Mouse (Mus musculus): Measurements from ENCODE around the gene Kank1. TPM values are rescaled to one million over a fixed set of nuclear protein-coding genes. Genes with fewer than 3 reads are reported as not detected.

Kank1 gene
- polyA plus RNA-seq, 1 experiment from 2014 or later = 81.5 TPM

GRCm38 (mm10) chr19:25427886-25428285 lies 191.1 kb downstream of the Kank1 start:
- H3K36me3 ChIP-seq = peaks cover 91% of the 10 kb centered on the region

GRCm38 (mm10) chr19:25428338-25428962 lies 191.7 kb downstream of the Kank1 start:
- H3K4me1 ChIP-seq (replicated peaks) = peaks cover 25% of the 10 kb centered on the region
- H3K9me3 ChIP-seq (replicated peaks) = no peaks in the 10 kb centered on the region
- H3K27ac ChIP-seq (ENCODE audit: poor library complexity, severe bottlenecking) = no peak overlapping the region
- no peak overlapping the region for H3K9ac ChIP-seq
- 86% methylated on average over 13 of the region's 13 CpGs for WGBS
- H3K4me3 ChIP-seq = no peak overlapping the region
- H3K4me2 ChIP-seq = no peak overlapping the region
- H3K27me3 ChIP-seq (replicated peaks) = no peaks in the 10 kb centered on the region
- ATAC-seq (ENCODE audit: insufficient number of reproducible peaks, low FRiP score) = no peak
- peaks cover 91% of the 10 kb centered on the region for H3K36me3 ChIP-seq

More at GRCm38 (mm10) chr19:25427886-25428285, 191.1 kb downstream of the Kank1 start:
- Histone ChIP-seq H3K9ac (no peak overlapping the region), H3K4me2 (no peak overlapping the region), H3K27ac (ENCODE audit: poor library complexity, severe bottlenecking) (no peak overlapping the region), H3K27me3 (replicated peaks) (no peaks in the 10 kb centered on the region), H3K9me3 (replicated peaks) (no peaks in the 10 kb centered on the region), H3K4me1 (replicated peaks) (peaks cover 25% of the 10 kb centered on the region), H3K4me3 (no peak overlapping the region)
- ATAC-seq (ENCODE audit: insufficient number of reproducible peaks, low FRiP score) = no peak
- WGBS = 87% methylated on average over 17 of the region's 17 CpGs

DNA sequence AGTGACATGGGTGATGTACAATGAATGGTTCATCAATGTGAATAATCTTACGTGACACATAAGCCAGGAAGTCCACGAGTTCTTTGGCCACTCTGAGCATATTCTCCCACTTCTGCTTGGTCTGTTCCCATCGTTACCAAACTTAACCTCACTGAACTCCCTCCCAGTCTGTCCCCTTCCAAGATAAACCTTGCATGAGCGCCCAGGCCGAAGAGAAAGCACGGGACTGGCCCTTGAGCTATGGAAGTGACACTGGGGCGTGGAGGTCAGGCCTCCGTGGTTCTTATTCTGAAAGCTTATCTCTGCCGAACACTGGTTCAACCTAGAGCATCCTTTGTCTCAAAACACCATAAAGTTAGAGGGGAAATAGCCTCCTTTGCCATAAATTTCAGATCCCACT lies 194.7 kb downstream of the Kank1 start:
- Histone ChIP-seq H3K4me1 (replicated peaks) (peaks cover 32% of the 10 kb centered on the region), H3K4me3 (no peak overlapping the region), H3K9me3 (replicated peaks) (no peaks in the 10 kb centered on the region), H3K27me3 (replicated peaks) (no peaks in the 10 kb centered on the region), H3K36me3 (peaks cover 88% of the 10 kb centered on the region), H3K9ac (no peak overlapping the region), H3K4me2 (no peak overlapping the region), H3K27ac (ENCODE audit: poor library complexity, severe bottlenecking) (no peak overlapping the region)
- 65% methylated on average over 9 of the region's 9 CpGs for WGBS
- ATAC-seq (ENCODE audit: insufficient number of reproducible peaks, low FRiP score) = no peak

- H3K36me3 ChIP-seq = peaks cover 88% of the 10 kb centered on the region
- no peaks in the 10 kb centered on the region for H3K27me3 ChIP-seq (replicated peaks)
- no peaks in the 10 kb centered on the region for H3K9me3 ChIP-seq (replicated peaks)
- ATAC-seq (ENCODE audit: insufficient number of reproducible peaks, low FRiP score) = no peak
- H3K27ac ChIP-seq (ENCODE audit: poor library complexity, severe bottlenecking) = no peak overlapping the region
- H3K4me3 ChIP-seq = no peak overlapping the region
- no peak overlapping the region for H3K9ac ChIP-seq
- H3K4me1 ChIP-seq (replicated peaks) = peaks cover 31% of the 10 kb centered on the region
- no peak overlapping the region for H3K4me2 ChIP-seq
- 73% methylated on average over 7 of the region's 7 CpGs for WGBS
Measured at GRCm38 (mm10) chr19:25431909-25432308, 195.1 kb downstream of the Kank1 start.

- Histone ChIP-seq H3K36me3 (peaks cover 76% of the 10 kb centered on the region), H3K4me1 (replicated peaks) (peaks cover 21% of the 10 kb centered on the region), H3K27me3 (replicated peaks) (no peaks in the 10 kb centered on the region), H3K9ac (no peak overlapping the region), H3K9me3 (replicated peaks) (no peaks in the 10 kb centered on the region), H3K4me2 (no peak overlapping the region), H3K4me3 (no peak overlapping the region), H3K27ac (ENCODE audit: poor library complexity, severe bottlenecking) (no peak overlapping the region)
- 79% methylated on average over 7 of the region's 7 CpGs for WGBS
- ATAC-seq (ENCODE audit: insufficient number of reproducible peaks, low FRiP score) = no peak
Measured at GRCm38 (mm10) chr19:25433169-25433690, 196.5 kb downstream of the Kank1 start.

DNA sequence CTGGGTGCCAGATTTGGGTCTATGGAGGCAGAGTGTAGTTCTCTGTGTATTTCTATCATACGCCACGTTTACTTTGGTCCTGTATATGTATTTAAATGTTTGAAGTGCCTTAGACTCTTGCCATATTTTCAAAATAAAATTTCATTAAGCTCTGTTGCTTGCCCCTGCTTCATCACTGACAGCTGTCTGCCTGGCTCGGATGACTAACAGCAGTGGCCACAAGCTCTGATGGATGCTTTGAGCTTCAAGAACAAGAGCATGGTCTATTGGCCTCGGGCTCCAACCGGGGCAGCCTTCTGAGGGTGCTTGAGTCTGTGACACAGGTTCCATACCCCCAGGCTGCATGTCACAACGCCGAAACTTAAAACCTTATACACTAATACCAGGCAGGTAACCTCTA lies 197.6 kb downstream of the Kank1 start:
- Histone ChIP-seq H3K4me1 (replicated peaks) (peaks cover 21% of the 10 kb centered on the region), H3K4me3 (no peak overlapping the region), H3K27ac (ENCODE audit: poor library complexity, severe bottlenecking) (peak overlapping the region; percentile 60), H3K36me3 (peaks cover 66% of the 10 kb centered on the region), H3K9ac (no peak overlapping the region), H3K27me3 (replicated peaks) (no peaks in the 10 kb centered on the region), H3K9me3 (replicated peaks) (no peaks in the 10 kb centered on the region), H3K4me2 (no peak overlapping the region)
- 81% methylated on average over 7 of the region's 7 CpGs for WGBS
- no peak for ATAC-seq (ENCODE audit: insufficient number of reproducible peaks, low FRiP score)

- Histone ChIP-seq H3K4me1 (replicated peaks) (peaks cover 21% of the 10 kb centered on the region), H3K9ac (no peak overlapping the region), H3K36me3 (peaks cover 62% of the 10 kb centered on the region), H3K4me3 (no peak overlapping the region), H3K9me3 (replicated peaks) (no peaks in the 10 kb centered on the region), H3K27ac (ENCODE audit: poor library complexity, severe bottlenecking) (peak overlapping the region; percentile 60), H3K4me2 (no peak overlapping the region), H3K27me3 (replicated peaks) (no peaks in the 10 kb centered on the region)
- 64% methylated on average over 6 of the region's 6 CpGs for WGBS
- ATAC-seq (ENCODE audit: insufficient number of reproducible peaks, low FRiP score) = no peak
Measured at GRCm38 (mm10) chr19:25434795-25435194, 198.0 kb downstream of the Kank1 start.

GRCm38 (mm10) chr19:25435412-25435811 lies 198.6 kb downstream of the Kank1 start:
- peak overlapping the region; percentile 52; the same call in 1 of the 2 replicates for H3K27ac ChIP-seq (ENCODE audit: poor library complexity, severe bottlenecking)
- peaks cover 56% of the 10 kb centered on the region for H3K36me3 ChIP-seq
- H3K9me3 ChIP-seq (replicated peaks) = no peaks in the 10 kb centered on the region
- WGBS = 43% methylated on average over 5 of the region's 5 CpGs
- no peak overlapping the region for H3K4me2 ChIP-seq
- H3K4me3 ChIP-seq = no peak overlapping the region
- H3K4me1 ChIP-seq (replicated peaks) = peaks cover 21% of the 10 kb centered on the region
- H3K9ac ChIP-seq = no peak overlapping the region
- ATAC-seq (ENCODE audit: insufficient number of reproducible peaks, low FRiP score) = peak; percentile 73
- H3K27me3 ChIP-seq (replicated peaks) = no peaks in the 10 kb centered on the region

- ATAC-seq (ENCODE audit: insufficient number of reproducible peaks, low FRiP score) = no peak
- Histone ChIP-seq H3K27ac (ENCODE audit: poor library complexity, severe bottlenecking) (peak overlapping the region; percentile 52; the same call in 1 of the 2 replicates), H3K4me3 (no peak overlapping the region), H3K9me3 (replicated peaks) (no peaks in the 10 kb centered on the region), H3K4me1 (replicated peaks) (peaks cover 21% of the 10 kb centered on the region), H3K27me3 (replicated peaks) (no peaks in the 10 kb centered on the region), H3K4me2 (no peak overlapping the region), H3K36me3 (peaks cover 48% of the 10 kb centered on the region), H3K9ac (no peak overlapping the region)
- WGBS = 58% methylated on average over 4 of the region's 4 CpGs
Measured at GRCm38 (mm10) chr19:25436175-25436574, 199.4 kb downstream of the Kank1 start.

DNA sequence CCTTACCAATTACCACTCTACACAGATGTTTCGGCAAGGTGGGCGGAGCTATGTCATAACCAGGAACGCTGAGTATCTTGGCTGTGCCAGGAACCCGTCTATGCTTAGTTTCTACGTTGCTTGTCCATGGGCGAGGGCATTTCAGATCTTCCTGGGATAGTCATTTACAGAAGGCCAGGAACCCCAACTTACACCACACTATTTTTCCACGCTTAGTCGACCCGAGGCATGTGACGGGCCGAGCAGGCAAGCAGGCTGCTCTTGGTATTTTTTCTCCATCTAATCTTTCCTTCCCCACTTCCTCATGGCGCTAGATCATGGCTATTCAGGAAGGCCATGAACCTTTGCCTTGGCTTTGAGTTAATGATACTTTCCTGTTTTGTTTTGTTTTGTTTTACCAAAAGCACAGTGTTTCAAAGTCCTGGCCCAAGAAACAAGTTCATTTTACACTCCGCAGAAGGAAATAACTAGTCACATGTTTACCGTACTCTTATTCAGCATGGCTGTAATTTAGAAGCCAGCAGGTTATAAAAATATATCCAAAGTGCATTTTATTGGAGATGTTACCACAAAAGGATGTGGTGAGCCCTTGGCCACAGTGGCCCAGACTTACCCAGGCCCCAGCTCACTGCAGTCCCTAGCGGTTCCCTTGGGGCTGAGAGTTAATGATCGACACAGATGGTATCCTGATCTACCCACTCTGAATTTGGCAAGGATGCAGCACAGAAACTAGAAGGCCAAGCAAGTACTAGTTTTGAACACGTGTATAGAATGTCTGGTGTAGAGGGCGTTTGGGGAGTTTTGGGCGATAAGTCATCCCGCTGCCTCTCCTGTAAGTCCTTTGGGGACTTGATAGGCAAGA lies 200.2 kb downstream of the Kank1 start:
- WGBS = 82% methylated on average over 20 of the region's 20 CpGs
- Histone ChIP-seq H3K4me3 (no peak overlapping the region), H3K9ac (no peak overlapping the region), H3K27me3 (replicated peaks) (no peaks in the 10 kb centered on the region), H3K27ac (ENCODE audit: poor library complexity, severe bottlenecking) (0 out of 2 replicates have a peak overlapping the region, but pooled peaks have one; percentile 52), H3K9me3 (replicated peaks) (no peaks in the 10 kb centered on the region), H3K4me1 (replicated peaks) (peaks cover 18% of the 10 kb centered on the region), H3K4me2 (no peak overlapping the region), H3K36me3 (peaks cover 40% of the 10 kb centered on the region)
- ATAC-seq (ENCODE audit: insufficient number of reproducible peaks, low FRiP score) = no peak

- WGBS = 81% methylated on average over 6 of the region's 6 CpGs
- Histone ChIP-seq H3K36me3 (peaks cover 27% of the 10 kb centered on the region), H3K4me3 (no peak overlapping the region), H3K27me3 (replicated peaks) (no peaks in the 10 kb centered on the region), H3K9ac (no peak overlapping the region), H3K4me2 (no peak overlapping the region), H3K27ac (ENCODE audit: poor library complexity, severe bottlenecking) (no peak overlapping the region), H3K9me3 (replicated peaks) (no peaks in the 10 kb centered on the region), H3K4me1 (replicated peaks) (peaks cover 22% of the 10 kb centered on the region)
- ATAC-seq (ENCODE audit: insufficient number of reproducible peaks, low FRiP score) = no peak
Measured at GRCm38 (mm10) chr19:25438246-25438645, 201.5 kb downstream of the Kank1 start.
